Mouse (Mus musculus): Measurements from ENCODE around the gene Adnp.

DNA sequence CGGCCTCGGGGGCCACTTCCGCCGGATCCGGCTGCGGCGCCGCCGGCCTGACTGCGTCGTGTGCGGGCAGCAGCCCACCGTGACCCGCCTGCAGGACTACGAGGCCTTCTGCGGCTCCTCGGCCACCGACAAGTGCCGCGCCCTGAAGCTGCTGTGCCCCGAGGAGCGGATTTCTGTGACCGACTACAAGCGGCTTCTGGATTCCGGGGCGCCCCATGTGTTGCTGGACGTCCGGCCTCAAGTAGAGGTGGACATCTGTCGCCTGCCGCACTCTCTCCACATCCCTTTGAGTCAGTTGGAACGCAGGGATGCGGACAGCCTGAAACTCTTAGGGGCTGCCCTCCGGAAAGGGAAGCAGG, 24.5 kb upstream of the Adnp start:
- TF ChIP-seq EP300 (IDR thresholded peaks at IDR 0.05; ENCODE audit: low read depth) (no peak), CTCF (IDR thresholded peaks at IDR 0.05; ENCODE audit: low read depth) (no peak)
